Mouse (Mus musculus) hindbrain, embryonic 12.5 days (tissue): Measurements from ENCODE around the gene Trib3. TPM values are rescaled to one million over a fixed set of nuclear protein-coding genes. Genes with fewer than 3 reads are reported as not detected.
A peak's percentile ranks its signal among the peaks of the same experiment; 100 is the strongest.

Source experiments
- ATAC-seq: fragments of 200-750 bp; cut with Nextera tagmentation; 2 replicates; pipeline ENCODE4 v1.8.0; 2017; ENCODE audit warnings: moderate TSS enrichment; ENCODE audit not compliant: low FRiP score
- H3K27ac ChIP-seq: fragments of 300-500 bp; sonication (generic); 2 replicates; pipeline ENCODE4 v1.5.1; 2016; ENCODE audit warnings: mild to moderate bottlenecking
- H3K27me3 ChIP-seq: fragments of 300-500 bp; sonication (generic); 2 replicates; pipeline ENCODE4 v1.6.1; 2016; ENCODE audit warnings: mild to moderate bottlenecking
- H3K36me3 ChIP-seq: fragments of 300-500 bp; sonication (generic); 2 replicates; pipeline ENCODE4 v1.6.1; 2016; ENCODE audit warnings: mild to moderate bottlenecking
- H3K4me1 ChIP-seq: fragments of 300-500 bp; sonication (generic); 2 replicates; pipeline ENCODE4 v1.6.1; 2016
- H3K4me2 ChIP-seq: fragments of 300-500 bp; sonication (generic); replicated peaks from 2 replicates; pipeline ENCODE4 v1.6.1; 2016; ENCODE audit warnings: mild to moderate bottlenecking
- H3K4me3 ChIP-seq: fragments of 300-500 bp; sonication (generic); 2 replicates; pipeline ENCODE4 v1.5.1; 2016; ENCODE audit warnings: mild to moderate bottlenecking
- H3K9ac ChIP-seq: fragments of 300-500 bp; sonication (generic); 2 replicates; pipeline ENCODE4 v1.6.1; 2016; ENCODE audit warnings: mild to moderate bottlenecking, moderate library complexity
- H3K9me3 ChIP-seq: fragments of 300-500 bp; sonication (generic); replicated peaks from 2 replicates; pipeline ENCODE4 v1.6.1; 2016; ENCODE audit warnings: mild to moderate bottlenecking
- WGBS: fragments of 180-500 bp; shearing (Covaris S2); methylation state at CpG from one replicate; pipeline ENCODE4 v1.1.7; 2016; 5-methylcytosine and 5-hydroxymethylcytosine counted together
- polyA plus RNA-seq: library from polyadenylated mRNA; unstranded; fragments of >200 nt; fragmentation: Nextera tagmentation; extraction: Ambion mirVana; gene quantifications from 2 replicates; pipeline ENCODE4 v1.2.1, GENCODE M21; 2016

The Trib3 gene
- 3.0 and 3.5 TPM in 2 replicates for polyA plus RNA-seq

DNA sequence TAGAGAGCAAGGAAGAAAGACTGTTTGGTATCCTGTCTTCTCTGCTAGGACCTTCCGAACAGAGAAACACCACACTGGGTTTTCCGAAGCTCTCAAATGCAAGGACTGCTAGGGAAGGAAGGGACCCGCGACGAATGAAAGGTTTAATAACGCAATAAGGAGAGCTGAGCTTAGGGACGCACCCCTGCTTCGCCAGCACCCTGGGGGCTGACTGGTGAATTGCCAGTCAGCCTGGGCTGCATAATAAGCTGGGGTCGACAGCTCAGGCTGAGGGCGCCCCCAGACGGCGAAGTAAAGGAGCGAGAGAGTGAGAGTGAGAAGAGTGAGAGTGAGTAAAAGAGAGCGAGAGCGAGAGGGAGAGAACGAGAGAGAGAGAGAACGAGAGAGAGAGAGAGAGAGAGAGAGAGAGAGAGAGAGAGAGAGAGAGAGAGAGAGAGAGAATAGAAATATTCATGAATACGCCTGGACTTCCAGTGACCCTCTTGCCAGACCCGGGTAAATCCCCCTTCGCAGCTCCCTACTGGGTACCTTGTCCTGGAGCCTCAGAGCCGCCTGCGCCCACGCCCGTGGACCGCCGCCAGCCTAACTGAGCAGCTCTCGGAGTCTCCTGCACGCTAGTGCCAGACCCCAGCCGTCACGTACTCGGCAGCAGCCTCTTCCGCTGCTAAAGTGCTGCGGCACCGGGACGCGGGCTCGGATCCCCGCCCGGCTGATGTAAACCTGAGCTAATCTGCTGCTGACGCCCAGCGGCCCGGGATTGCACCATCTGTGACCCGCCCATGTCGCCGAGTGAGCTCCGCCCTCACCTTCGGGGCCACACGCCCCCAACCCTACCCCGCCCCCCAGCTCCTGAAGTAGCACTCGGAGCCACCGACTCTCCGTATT, at the start of gene Trib3:
Trib3 (minus strand) TSS at position 704 of the 885 bp plus-strand sequence.
- H3K4me3 ChIP-seq, result peak within 1 kb of the TSS; percentile 52

DNA sequence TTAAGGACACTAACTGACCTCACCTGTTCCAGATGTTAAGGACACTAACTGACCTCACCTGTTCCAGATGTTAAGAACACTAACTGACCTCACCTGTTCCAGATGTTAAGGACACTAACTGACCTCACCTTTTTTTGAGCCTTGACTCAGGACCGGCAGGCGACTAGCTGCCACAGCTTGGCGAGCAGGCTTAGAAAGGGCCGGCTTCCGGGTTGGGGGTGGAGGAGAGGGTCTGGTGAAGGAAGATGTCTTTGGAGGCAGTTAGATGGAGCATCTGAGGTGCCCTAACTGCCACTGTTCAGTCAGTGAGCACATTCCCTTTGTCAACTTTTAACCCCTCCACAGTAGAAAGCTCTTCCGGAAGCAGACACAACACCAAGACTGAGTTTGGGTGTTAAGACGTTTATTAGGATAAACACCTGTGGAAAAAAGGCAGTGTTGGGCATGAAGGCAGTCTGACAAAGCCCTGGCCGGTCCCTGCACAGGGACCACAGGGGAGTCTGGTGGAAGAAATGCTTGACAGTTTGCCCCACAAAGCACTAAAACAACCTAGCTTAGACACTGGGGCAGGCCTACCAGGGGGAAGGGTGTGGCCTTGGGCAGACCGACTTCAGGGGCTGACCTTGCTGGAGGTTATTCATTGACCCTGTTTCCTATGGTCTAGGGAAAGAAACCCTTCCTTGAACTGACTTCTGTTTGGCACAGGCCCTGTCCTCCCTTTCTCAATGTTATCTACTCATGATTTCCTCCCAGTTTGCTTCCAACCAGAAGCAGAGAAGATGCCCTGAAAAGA, 49.6 kb upstream of the Trib3 start:
- 0 out of 2 replicates have a peak overlapping the region, but pooled peaks have one; percentile 90 for H3K4me3 ChIP-seq
- 53% methylated on average over 9 of the region's 9 CpGs for WGBS
- H3K27ac ChIP-seq, result no peak overlapping the region
- H3K4me1 ChIP-seq, result peaks cover 31% of the 10 kb centered on the region
- H3K9ac ChIP-seq, result 0 out of 2 replicates have a peak overlapping the region, but pooled peaks have one; percentile 32
- no peak for ATAC-seq
- peak overlapping the region; percentile 76 for H3K4me2 ChIP-seq
- H3K27me3 ChIP-seq, result no peaks in the 10 kb centered on the region
- H3K36me3 ChIP-seq, result peaks cover 13% of the 10 kb centered on the region; the same call in 1 of the 2 replicates
- H3K9me3 ChIP-seq, result no peaks in the 10 kb centered on the region

More for the DNA sequence above, at the start of gene Trib3:
- Histone ChIP-seq H3K27me3 (peaks cover 13% of the 10 kb centered on the region), H3K27ac (peak within 1 kb of the TSS; percentile 64), H3K9ac (peak within 1 kb of the TSS; percentile 60), H3K9me3 (no peaks in the 10 kb centered on the region), H3K36me3 (no peaks in the 10 kb centered on the region), H3K4me2 (peak within 1 kb of the TSS; percentile 93), H3K4me1 (peaks cover 14% of the 10 kb centered on the region)
- under 1% methylated on average over 52 of the region's 52 CpGs for WGBS
- ATAC-seq, result peak; percentile 80

DNA sequence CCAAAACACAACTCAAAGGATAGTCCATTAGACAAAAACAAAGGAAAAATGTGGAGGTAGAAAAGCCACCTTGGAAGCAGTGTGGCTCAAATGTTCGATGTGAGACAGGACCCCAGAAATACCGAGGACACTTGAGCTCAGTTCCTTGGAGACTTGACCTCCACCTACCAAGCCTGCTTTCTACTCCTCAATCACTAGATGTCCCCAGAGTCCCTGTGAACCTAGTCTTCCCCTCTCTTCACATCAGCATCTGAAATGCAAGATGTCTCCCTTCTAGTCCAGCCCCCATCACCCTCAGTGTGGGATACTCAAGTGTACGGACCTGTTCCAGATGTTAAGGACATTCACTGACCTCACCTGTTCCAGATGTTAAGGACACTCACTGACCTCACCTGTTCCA, 49.0 kb upstream of the Trib3 start:
- Histone ChIP-seq H3K4me2 (peak overlapping the region; percentile 76; the same call in 1 of the 2 replicates), H3K9me3 (no peaks in the 10 kb centered on the region), H3K4me3 (no peak overlapping the region), H3K27ac (no peak overlapping the region), H3K36me3 (peaks cover 13% of the 10 kb centered on the region; the same call in 1 of the 2 replicates), H3K4me1 (peaks cover 31% of the 10 kb centered on the region), H3K9ac (no peak overlapping the region), H3K27me3 (no peaks in the 10 kb centered on the region)
- ATAC-seq, result no peak
- 13% methylated on average over 3 of the region's 3 CpGs for WGBS

DNA sequence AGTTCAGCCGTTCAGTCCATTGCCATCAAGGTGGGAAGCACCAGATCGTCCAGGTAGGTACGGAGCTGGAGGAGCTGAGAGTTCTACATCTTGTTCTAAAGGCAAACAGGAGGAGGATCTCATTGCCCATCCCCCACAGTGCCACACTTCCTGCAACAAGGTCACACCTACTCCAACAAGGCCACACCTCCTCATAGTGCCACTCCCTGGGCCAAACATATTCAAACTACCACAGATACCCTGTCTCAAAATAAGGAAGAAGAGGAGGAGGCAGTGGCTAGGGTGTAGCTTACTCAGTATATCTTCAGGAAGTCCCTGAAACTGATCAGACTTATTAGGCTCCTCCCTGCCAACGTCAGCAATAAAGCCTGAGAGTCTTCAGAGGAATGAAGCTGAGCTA, 40.4 kb upstream of the Trib3 start:
- Histone ChIP-seq H3K36me3 (no peaks in the 10 kb centered on the region), H3K4me1 (no peaks in the 10 kb centered on the region), H3K9me3 (no peaks in the 10 kb centered on the region), H3K9ac (no peak overlapping the region), H3K27ac (no peak overlapping the region), H3K4me3 (no peak overlapping the region), H3K27me3 (no peaks in the 10 kb centered on the region), H3K4me2 (no peak overlapping the region)
- no peak for ATAC-seq
- WGBS, result 91% methylated on average over 4 of the region's 4 CpGs

DNA sequence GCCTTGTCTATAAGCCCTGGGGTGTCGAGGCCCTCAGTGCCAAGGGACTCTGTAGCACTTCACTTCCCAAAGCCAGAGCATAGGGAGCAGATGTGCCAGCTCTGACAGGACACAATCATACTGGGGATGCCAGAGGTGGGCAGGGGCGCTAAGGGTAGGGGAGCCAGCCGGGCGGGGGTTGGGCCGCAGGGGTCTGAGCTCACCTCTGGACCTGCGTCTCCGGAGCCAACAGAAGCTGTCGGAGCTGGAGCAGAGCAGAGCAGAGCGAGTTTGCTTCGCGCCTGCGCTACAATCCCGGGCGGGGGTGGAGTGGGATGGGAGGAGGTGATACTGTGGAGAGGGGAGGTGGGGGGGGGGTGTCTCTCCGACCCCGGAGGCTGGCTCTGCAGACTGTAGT, 32.5 kb upstream of the Trib3 start, which contains the start of gene Nrsn2:
Nrsn2 (minus strand) TSS at position 294 of the 397 bp plus-strand sequence.
- Histone ChIP-seq H3K27ac (peak within 1 kb of the TSS; percentile 92), H3K4me3 (peak within 1 kb of the TSS; percentile 34), H3K4me2 (peak within 1 kb of the TSS; percentile 53), H3K36me3 (no peaks in the 10 kb centered on the region), H3K9me3 (no peaks in the 10 kb centered on the region), H3K27me3 (peaks cover 15% of the 10 kb centered on the region), H3K9ac (peak within 1 kb of the TSS; percentile 59), H3K4me1 (peaks cover 30% of the 10 kb centered on the region)
- ATAC-seq, result peak; percentile 71
- under 1% methylated on average over 16 of the region's 16 CpGs for WGBS

DNA sequence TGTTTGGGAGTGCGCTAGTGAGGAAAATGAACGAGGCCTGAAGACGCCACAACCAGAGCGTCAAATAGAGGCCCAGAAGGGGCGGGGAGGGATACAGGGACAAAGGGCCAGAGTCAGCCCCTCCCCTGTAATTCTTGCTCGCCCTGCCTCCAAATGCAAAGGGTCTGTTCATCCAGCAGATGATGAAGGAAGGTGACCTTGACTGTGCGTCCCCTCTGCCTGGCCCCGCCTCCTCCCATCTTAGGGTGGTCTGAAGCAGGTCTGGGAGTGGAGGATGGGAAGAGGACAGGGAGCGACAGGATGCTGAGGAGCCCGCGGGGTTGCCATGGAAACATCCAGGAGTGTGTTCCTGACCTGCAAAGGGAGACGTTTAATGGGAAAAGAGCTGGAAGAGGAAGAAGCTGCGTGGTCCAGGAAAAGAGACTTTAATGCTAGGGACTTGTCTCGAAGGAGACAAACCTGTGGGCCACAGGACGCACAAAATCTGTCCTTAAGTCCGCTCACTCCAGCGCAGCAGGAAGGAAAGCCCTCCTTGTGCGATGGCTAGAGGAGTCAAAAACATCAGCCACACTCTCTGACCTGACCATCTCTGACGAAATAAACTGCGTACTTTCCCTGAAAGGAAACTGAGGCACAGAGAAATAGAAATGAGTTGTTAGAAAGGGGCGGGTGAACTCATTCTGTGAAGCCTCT, 32.0 kb upstream of the Trib3 start:
- WGBS, result 3% methylated on average over 20 of the region's 21 CpGs
- Histone ChIP-seq H3K4me1 (peaks cover 30% of the 10 kb centered on the region), H3K9ac (peak overlapping the region; percentile 59), H3K27ac (peak overlapping the region; percentile 92), H3K9me3 (no peaks in the 10 kb centered on the region), H3K27me3 (peaks cover 15% of the 10 kb centered on the region), H3K4me2 (peak overlapping the region; percentile 53), H3K36me3 (no peaks in the 10 kb centered on the region), H3K4me3 (peak overlapping the region; percentile 34)
- ATAC-seq, result peak; percentile 91

DNA sequence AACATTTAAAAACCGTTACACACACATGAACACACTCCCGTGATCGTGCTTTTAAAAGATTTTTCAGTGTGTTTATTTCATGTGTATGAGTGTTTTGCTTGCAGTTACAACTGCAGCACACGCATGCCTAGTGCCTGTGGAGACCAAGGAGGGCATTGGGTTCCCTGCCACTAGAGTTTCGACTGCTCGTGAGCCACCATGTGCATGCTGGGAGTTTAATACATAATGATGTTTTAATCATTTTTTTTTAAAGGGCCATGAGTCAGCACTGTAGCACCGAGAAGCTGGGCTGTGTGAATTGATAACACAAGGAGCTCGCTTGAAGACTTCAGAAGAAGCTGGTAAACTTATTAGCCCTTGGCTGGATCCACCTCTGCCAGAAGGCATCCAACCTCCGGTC, 29.7 kb upstream of the Trib3 start:
- ATAC-seq, result no peak
- Histone ChIP-seq H3K27me3 (peaks cover 15% of the 10 kb centered on the region), H3K4me1 (peaks cover 30% of the 10 kb centered on the region), H3K4me2 (no peak overlapping the region), H3K27ac (no peak overlapping the region), H3K36me3 (no peaks in the 10 kb centered on the region), H3K4me3 (no peak overlapping the region), H3K9me3 (no peaks in the 10 kb centered on the region), H3K9ac (no peak overlapping the region)
- WGBS, result 86% methylated on average over 9 of the region's 9 CpGs

DNA sequence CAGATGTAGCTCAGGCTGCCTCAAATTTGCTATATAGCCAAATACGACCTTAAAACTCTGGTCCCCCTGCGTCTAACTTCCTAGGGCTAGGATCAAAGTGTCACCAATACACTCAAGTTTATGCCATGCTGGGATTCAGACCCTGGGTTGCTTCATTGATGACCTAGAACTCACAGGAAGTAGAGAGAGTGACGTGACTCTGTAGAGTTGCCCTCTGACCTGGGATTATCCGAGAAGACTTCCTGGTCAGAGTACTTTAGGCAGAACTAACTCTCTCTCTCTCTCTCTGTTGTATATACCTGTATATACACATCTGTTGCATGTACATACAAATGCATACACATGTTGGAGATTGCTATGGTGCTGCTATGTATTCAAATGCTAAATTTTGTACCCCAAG, 28.8 kb upstream of the Trib3 start:
- Histone ChIP-seq H3K27me3 (peaks cover 15% of the 10 kb centered on the region), H3K4me2 (no peak overlapping the region), H3K36me3 (no peaks in the 10 kb centered on the region), H3K4me1 (peaks cover 30% of the 10 kb centered on the region), H3K9ac (no peak overlapping the region), H3K27ac (no peak overlapping the region), H3K4me3 (no peak overlapping the region), H3K9me3 (no peaks in the 10 kb centered on the region)
- 73% methylated on average over 4 of the region's 4 CpGs for WGBS
- no peak for ATAC-seq

DNA sequence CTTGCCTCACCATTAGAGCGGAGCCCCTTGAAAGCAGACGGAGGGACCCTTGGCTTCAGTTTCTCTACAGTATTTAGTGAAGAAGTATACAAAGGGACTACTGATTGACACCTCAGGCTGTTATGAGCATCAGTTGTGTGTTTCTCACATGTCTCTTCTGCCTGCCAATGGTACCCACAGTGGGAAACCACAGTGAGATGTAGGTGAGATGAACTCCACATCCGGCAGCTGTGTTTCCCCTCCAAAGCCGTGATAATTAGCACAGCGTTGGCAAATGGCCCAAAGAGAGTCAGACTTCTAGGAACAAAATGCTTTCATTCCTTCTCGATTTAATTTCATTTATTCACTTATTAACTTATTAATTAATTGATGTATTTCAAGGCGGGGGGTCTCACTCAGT, 28.3 kb upstream of the Trib3 start:
- Histone ChIP-seq H3K4me1 (peaks cover 30% of the 10 kb centered on the region), H3K4me2 (no peak overlapping the region), H3K27me3 (peaks cover 13% of the 10 kb centered on the region), H3K9me3 (no peaks in the 10 kb centered on the region), H3K4me3 (no peak overlapping the region), H3K36me3 (no peaks in the 10 kb centered on the region), H3K27ac (no peak overlapping the region), H3K9ac (no peak overlapping the region)
- ATAC-seq, result no peak
- WGBS, result 87% methylated on average over 7 of the region's 7 CpGs

DNA sequence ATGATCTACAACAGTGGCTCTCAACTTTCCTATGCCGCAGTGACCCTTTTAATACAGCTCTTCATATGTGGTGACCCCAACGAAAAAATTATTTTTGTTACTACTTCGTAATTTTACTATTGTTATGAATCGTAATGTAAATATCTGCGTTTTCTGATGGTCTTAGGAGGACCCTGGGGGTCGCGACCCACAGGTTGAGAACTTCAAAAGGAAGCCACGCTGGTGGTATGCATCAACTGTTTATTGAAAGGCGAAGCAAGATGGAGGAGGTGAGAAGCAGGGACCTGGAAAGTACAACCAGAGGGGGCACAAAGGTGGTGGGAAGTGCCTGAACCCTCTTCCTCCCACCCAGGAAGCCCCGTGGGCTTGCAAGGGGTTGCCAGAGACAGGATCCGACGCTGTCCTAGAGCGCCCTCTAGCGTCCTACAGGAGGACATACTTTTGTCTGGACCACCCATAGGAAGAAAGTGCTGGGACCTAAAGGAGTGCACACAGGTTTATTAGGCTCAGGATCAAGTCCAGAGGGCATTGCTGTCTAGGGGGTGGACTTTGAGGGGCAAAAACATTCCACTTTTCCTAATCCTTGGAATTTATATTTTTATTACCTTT, 24.8 kb upstream of the Trib3 start:
- H3K27ac ChIP-seq, result no peak overlapping the region
- H3K27me3 ChIP-seq, result peaks cover 4% of the 10 kb centered on the region; the same call in 1 of the 2 replicates
- peak; percentile 30; the same call in 1 of the 2 replicates for ATAC-seq
- no peak overlapping the region for H3K9ac ChIP-seq
- H3K4me3 ChIP-seq, result no peak overlapping the region
- H3K9me3 ChIP-seq, result no peaks in the 10 kb centered on the region
- H3K36me3 ChIP-seq, result no peaks in the 10 kb centered on the region
- H3K4me1 ChIP-seq, result no peaks in the 10 kb centered on the region; the same call in 1 of the 2 replicates
- H3K4me2 ChIP-seq, result no peak overlapping the region; the same call in 1 of the 2 replicates
- 35% methylated on average over 14 of the region's 14 CpGs for WGBS

DNA sequence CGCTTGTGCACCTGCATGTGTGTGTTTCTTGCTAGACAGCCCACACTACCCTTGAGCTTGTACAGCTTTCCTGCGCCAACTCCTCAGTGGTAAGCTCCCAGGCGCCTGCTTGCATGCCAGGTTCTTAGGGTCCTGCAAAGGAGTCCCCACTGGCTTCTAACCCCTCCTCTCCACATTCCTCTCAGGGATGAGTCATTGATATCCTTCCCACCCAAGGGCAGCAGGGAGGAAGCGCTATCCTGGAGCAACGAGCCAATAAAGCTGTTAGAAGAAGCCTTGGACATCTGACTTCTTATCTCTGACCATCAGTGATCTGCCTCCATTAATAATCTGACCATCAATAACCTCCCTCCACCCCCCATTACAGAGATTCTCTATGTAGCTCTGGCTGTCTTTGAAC, 24.1 kb upstream of the Trib3 start:
- Histone ChIP-seq H3K9me3 (no peaks in the 10 kb centered on the region), H3K4me2 (no peak overlapping the region), H3K36me3 (no peaks in the 10 kb centered on the region), H3K27ac (no peak overlapping the region), H3K4me1 (no peaks in the 10 kb centered on the region; the same call in 1 of the 2 replicates), H3K27me3 (peaks cover 4% of the 10 kb centered on the region; the same call in 1 of the 2 replicates), H3K4me3 (no peak overlapping the region), H3K9ac (no peak overlapping the region)
- ATAC-seq, result no peak
- WGBS, result 90% methylated on average over 5 of the region's 5 CpGs
